Mouse (Mus musculus): ENCODE measurements around the gene Rmnd5b. TPM values are rescaled to one million over a fixed set of nuclear protein-coding genes. Genes with fewer than 3 reads are reported as not detected.

Gene Rmnd5b
- total RNA-seq, 2 experiments from 2014 or later = 33.2 to 34.6 TPM

GRCm38 (mm10) chr11:51590002-51590401, 45.7 kb downstream of the Rmnd5b start:
- DNase-seq = no peak

GRCm38 (mm10) chr11:51588833-51589232, 46.9 kb downstream of the Rmnd5b start:
- DNase-seq = no peak

- no peak for DNase-seq
Measured at GRCm38 (mm10) chr11:51587059-51587458, 48.6 kb downstream of the Rmnd5b start.

- no peak for DNase-seq
Measured at GRCm38 (mm10) chr11:51586411-51586810, 49.3 kb downstream of the Rmnd5b start.

- no peak for DNase-seq
Measured at GRCm38 (mm10) chr11:51585608-51586252, 50.0 kb downstream of the Rmnd5b start.

- DNase-seq = peak; percentile 99
Measured at GRCm38 (mm10) chr11:51584431-51585248, 51.1 kb downstream of the Rmnd5b start, which contains the start of gene Phykpl. Gene Phykpl, plus strand, starts transcription at chr11:51584757.

- DNase-seq = no peak
Measured at GRCm38 (mm10) chr11:51584057-51584430, 51.7 kb downstream of the Rmnd5b start.

- DNase-seq = peak; percentile 90
Measured at GRCm38 (mm10) chr11:51582713-51583112, 53.0 kb downstream of the Rmnd5b start.

GRCm38 (mm10) chr11:51579024-51579423, 56.7 kb downstream of the Rmnd5b start:
- no peak for DNase-seq

- DNase-seq = no peak
Measured at GRCm38 (mm10) chr11:51577587-51577986, 58.1 kb downstream of the Rmnd5b start.

- no peak for DNase-seq
Measured at GRCm38 (mm10) chr11:51576454-51576853, 59.2 kb downstream of the Rmnd5b start.

Other genes starting within 250 kb of the Rmnd5b start
- 10 to 100 TPM; 22.9 to 31.1 TPM for gene Phykpl, start 51.1 kb downstream of the Rmnd5b start, total RNA-seq (2021)
- 100 to 1,000 TPM; 278 to 298 TPM for gene Hnrnpab, start 29.0 kb downstream of the Rmnd5b start, total RNA-seq (2021)
- gene Nhp2, start 16.2 kb downstream of the Rmnd5b start, total RNA-seq (2021) = 10 to 100 TPM; 64.2 to 67.9 TPM
- gene N4bp3, start 14.9 kb upstream of the Rmnd5b start, total RNA-seq (2021) = 10 to 100 TPM; 16.2 to 26.3 TPM
- gene D930048N14Rik, start 15.1 kb upstream of the Rmnd5b start, total RNA-seq (2021) = 1 to 10 TPM; 1.1 to 3.5 TPM
- 10 to 100 TPM; 46.9 to 48.8 TPM for gene 0610009B22Rik, start 53.0 kb upstream of the Rmnd5b start, total RNA-seq (2021)
- gene Sec24a, start 127.7 kb upstream of the Rmnd5b start, total RNA-seq (2021) = 10 to 100 TPM; 29.2 to 31.6 TPM
- 100 to 1,000 TPM in 1 of 2 experiments, 10 to 100 TPM in 1; 89.4 to 100 TPM for gene Sar1b, start 127.8 kb upstream of the Rmnd5b start, total RNA-seq (2021)
- 10 to 100 TPM; 10.7 to 11.4 TPM for gene Jade2, start 221.8 kb upstream of the Rmnd5b start, total RNA-seq (2021)